16 mouse cellular contexts compared by ENCODE assay signal in genomic region chr4:137314561-137314960, GRCm38 (mm10). TPM values are rescaled to one million over a fixed set of nuclear protein-coding genes. Genes with fewer than 3 reads are reported as not detected.
DNase-seq lines count a peak whose midpoint lies in the region; ATAC-seq and TF ChIP-seq lines count a peak whose summit lies in the region.
"Had no signal": no experiment of that assay in that cellular context is flagged by ENCODE, and none has a peak within 500 bp of the region (broad histone marks: within the 10 kb centered on the region; RNA-seq: fewer than 3 reads in every experiment).

No protein-coding gene starts in this region.

- no peaks in the 10 kb centered on the region for H3K9me3 ChIP-seq in heart, embryonic 15.5 days (replicated peaks)
- no peaks in the 10 kb centered on the region for H3K9me3 ChIP-seq in heart, embryonic 10.5 days
- H3K9me3 ChIP-seq in lung, embryonic 14.5 days (ENCODE audit: low read depth, low read length), result no peaks in the 10 kb centered on the region
- no peaks in the 10 kb centered on the region for H3K9me3 ChIP-seq in limb, embryonic 13.5 days
- H3K9me3 ChIP-seq: forebrain, embryonic 13.5 days; hindbrain, embryonic 15.5 days; liver, embryonic 15.5 days; midbrain, embryonic 10.5 days; neural tube, embryonic 12.5 days had no signal

- H3K4me1 ChIP-seq in heart, embryonic 15.5 days (replicated peaks), result peaks cover 33% of the 10 kb centered on the region
- H3K4me1 ChIP-seq in heart, embryonic 10.5 days, result peaks cover 41% of the 10 kb centered on the region
- H3K4me1 ChIP-seq in lung, embryonic 14.5 days (ENCODE audit: insufficient read depth), result no peaks in the 10 kb centered on the region
- H3K4me1 ChIP-seq in limb, embryonic 13.5 days, result peaks cover 13% of the 10 kb centered on the region
- H3K4me1 ChIP-seq: forebrain, embryonic 13.5 days; hindbrain, embryonic 15.5 days had no signal

- no peak overlapping the region for H3K4me3 ChIP-seq in heart, embryonic 15.5 days
- no peak overlapping the region for H3K4me3 ChIP-seq in heart, embryonic 10.5 days
- H3K4me3 ChIP-seq in lung, embryonic 14.5 days (ENCODE audit: low read depth, low read length), result no peak overlapping the region
- no peak overlapping the region for H3K4me3 ChIP-seq in limb, embryonic 13.5 days
- H3K4me3 ChIP-seq: forebrain, embryonic 13.5 days; hindbrain, embryonic 15.5 days; left cerebral cortex, adult 2 months; liver, embryonic 15.5 days; midbrain, embryonic 10.5 days; neural tube, embryonic 12.5 days had no signal

- 46% methylated on average over 6 of the region's 6 CpGs for WGBS in heart, embryonic 15.5 days
- 51% methylated on average over 6 of the region's 6 CpGs for WGBS in heart, embryonic 10.5 days
- WGBS in lung, embryonic 14.5 days, result 45% methylated on average over 6 of the region's 6 CpGs
- 21% methylated on average over 6 of the region's 6 CpGs for WGBS in limb, embryonic 13.5 days

- no peak for DNase-seq in heart, embryonic 10.5 days (ENCODE audit: low spot score)
- DNase-seq in lung, embryonic 14.5 days, result no peak
- DNase-seq in lung, postnatal 4 days, result no peak
- peak; percentile 44 for DNase-seq in yolk sac, embryonic 10.5 days (ENCODE audit: low spot score)
- DNase-seq: cerebellum, adult 9-11 months; kidney, postnatal 10 days; thymus, postnatal 25 days had no signal

- peak overlapping the region; percentile 46 for H3K27ac ChIP-seq in heart, embryonic 15.5 days
- H3K27ac ChIP-seq in heart, embryonic 10.5 days, result no peak overlapping the region
- H3K27ac ChIP-seq in lung, embryonic 14.5 days (ENCODE audit: low read depth), result no peak overlapping the region
- no peak overlapping the region for H3K27ac ChIP-seq in limb, embryonic 13.5 days
- H3K27ac ChIP-seq: forebrain, embryonic 13.5 days; hindbrain, embryonic 15.5 days; left cerebral cortex, adult 2 months; liver, embryonic 15.5 days; midbrain, embryonic 10.5 days; neural tube, embryonic 12.5 days had no signal

- no peak overlapping the region for H3K4me2 ChIP-seq in heart, embryonic 15.5 days
- H3K4me2 ChIP-seq in lung, embryonic 14.5 days, result no peak overlapping the region
- no peak overlapping the region for H3K4me2 ChIP-seq in limb, embryonic 13.5 days (replicated peaks)
- H3K4me2 ChIP-seq: forebrain, embryonic 13.5 days; hindbrain, embryonic 15.5 days; liver, embryonic 15.5 days; neural tube, embryonic 12.5 days had no signal

- TF ChIP-seq CTCF in lung, embryonic 14.5 days (IDR thresholded peaks at IDR 0.05; ENCODE audit: low read depth), result no peak

- no peaks in the 10 kb centered on the region for H3K27me3 ChIP-seq in heart, embryonic 15.5 days
- no peaks in the 10 kb centered on the region for H3K27me3 ChIP-seq in heart, embryonic 10.5 days (ENCODE audit: insufficient read depth, poor library complexity, severe bottlenecking)
- H3K27me3 ChIP-seq in lung, embryonic 14.5 days (ENCODE audit: insufficient read depth, low read length), result no peaks in the 10 kb centered on the region
- no peaks in the 10 kb centered on the region for H3K27me3 ChIP-seq in limb, embryonic 13.5 days
- H3K27me3 ChIP-seq: forebrain, embryonic 13.5 days; hindbrain, embryonic 15.5 days; liver, embryonic 15.5 days; neural tube, embryonic 12.5 days had no signal

- ATAC-seq in heart, embryonic 15.5 days (replicated peaks; ENCODE audit: insufficient number of reproducible peaks, insufficient read depth, low FRiP score, low read depth), result no peak
- ATAC-seq in lung, embryonic 14.5 days (ENCODE audit: insufficient read depth), result 0 out of 2 replicates have a peak, but pooled peaks have one; percentile 19
- ATAC-seq in limb, embryonic 13.5 days (ENCODE audit: low FRiP score, low read depth), result peak; percentile 46; the same call in 1 of the 2 replicates
- ATAC-seq in inflammation-experienced regulatory T-cells, adult 6 months, result no peak
- ATAC-seq: forebrain, embryonic 13.5 days had no signal

- no peak overlapping the region for H3K9ac ChIP-seq in heart, embryonic 15.5 days
- H3K9ac ChIP-seq in lung, embryonic 14.5 days, result no peak overlapping the region
- no peak overlapping the region for H3K9ac ChIP-seq in limb, embryonic 13.5 days
- H3K9ac ChIP-seq: forebrain, embryonic 13.5 days; hindbrain, embryonic 15.5 days; liver, embryonic 15.5 days; neural tube, embryonic 12.5 days had no signal

- peaks cover 24% of the 10 kb centered on the region for H3K36me3 ChIP-seq in heart, embryonic 15.5 days
- peaks cover 31% of the 10 kb centered on the region for H3K36me3 ChIP-seq in heart, embryonic 10.5 days
- H3K36me3 ChIP-seq in lung, embryonic 14.5 days (ENCODE audit: insufficient read depth), result peaks cover 40% of the 10 kb centered on the region
- H3K36me3 ChIP-seq in limb, embryonic 13.5 days, result peaks cover 45% of the 10 kb centered on the region

RNA-seq across cellular contexts. Expression of gene Wnt4, which starts 37.3 kb away (rescaled TPM):
- 1.7 and 4.3 TPM in 2 replicates for polyA plus RNA-seq in heart, embryonic 15.5 days (2015; fragmentation: Nextera tagmentation; extraction: Ambion mirVana)
- polyA plus RNA-seq in heart, embryonic 10.5 days (2016; fragmentation: Nextera tagmentation; extraction: Ambion mirVana), result 0.96 and 0.98 TPM in 2 replicates
- polyA plus RNA-seq in lung, embryonic 14.5 days (2014; fragmentation: Nextera tagmentation; extraction: Ambion mirVana), result 1.2 and 1.3 TPM in 2 replicates
- polyA plus RNA-seq in limb, embryonic 13.5 days (2015; fragmentation: Nextera tagmentation; extraction: Ambion mirVana), result 5.1 and 5.3 TPM in 2 replicates
- under 1 TPM in 2 of 3 experiments, not detected in 1; 0.23 to 0.27 TPM for polyA plus RNA-seq in inflammation-experienced regulatory T-cells, adult 6 months (2017; shearing (Covaris generic))

RNA-seq across cellular contexts. Expression of gene Cdc42, which starts 43.0 kb away (rescaled TPM):
- 462 and 495 TPM in 2 replicates for polyA plus RNA-seq in heart, embryonic 15.5 days (2015; fragmentation: Nextera tagmentation; extraction: Ambion mirVana)
- 550 and 560 TPM in 2 replicates for polyA plus RNA-seq in heart, embryonic 10.5 days (2016; fragmentation: Nextera tagmentation; extraction: Ambion mirVana)
- polyA plus RNA-seq in lung, embryonic 14.5 days (2014; fragmentation: Nextera tagmentation; extraction: Ambion mirVana), result 690 and 693 TPM in 2 replicates
- polyA plus RNA-seq in limb, embryonic 13.5 days (2015; fragmentation: Nextera tagmentation; extraction: Ambion mirVana), result 748 and 758 TPM in 2 replicates
- polyA plus RNA-seq in inflammation-experienced regulatory T-cells, adult 6 months (2017; shearing (Covaris generic)), result 1,000 to 10,000 TPM in 1 of 3 experiments, 100 to 1,000 TPM in 2; 615 to 1,059 (median 624) TPM

Comparison
In these comparisons a context has a peak if more than half of its experiments do, and no peak if none do; other contexts are left out.
1. ATAC-seq: peak in lung, embryonic 14.5 days (single experiment) and limb, embryonic 13.5 days (single experiment); none in heart, embryonic 15.5 days (single experiment) and inflammation-experienced regulatory T-cells, adult 6 months (single experiment).